Mouse (Mus musculus): ENCODE measurements around the gene Chp1. TPM values are rescaled to one million over a fixed set of nuclear protein-coding genes. Genes with fewer than 3 reads are reported as not detected.
"Not testable (repeated sequence)": the region's sequence is repeated elsewhere in the genome, so short reads cannot be mapped to it uniquely, and the experiment has no call there.

Chp1 gene
- polyA plus RNA-seq, 1 experiment from 2014 or later = 63.0 TPM

DNA sequence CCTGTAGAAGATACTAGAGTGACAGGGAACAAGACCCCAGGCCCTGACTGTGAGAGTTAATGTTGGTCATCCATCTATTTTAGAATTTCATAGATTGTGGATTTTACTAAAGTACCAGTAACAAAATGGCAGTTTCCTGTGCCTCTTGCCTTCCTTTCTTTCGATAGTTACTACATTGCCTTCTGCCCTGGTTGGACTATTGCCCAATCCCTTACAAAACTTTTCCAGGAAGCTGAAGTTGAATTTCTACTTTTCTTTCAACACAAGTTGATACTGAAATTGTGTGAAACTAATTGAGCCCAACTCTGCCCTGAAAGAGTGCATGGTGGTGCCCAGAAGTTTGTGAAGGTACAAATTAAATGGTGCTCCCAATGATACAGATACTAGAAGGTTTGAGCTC is 25.0 kb downstream of the Chp1 start:
- no peak overlapping the region for H3K9ac ChIP-seq
- peaks cover 23% of the 10 kb centered on the region for H3K36me3 ChIP-seq
- no peaks in the 10 kb centered on the region for H3K4me1 ChIP-seq
- no peak overlapping the region for H3K4me3 ChIP-seq
- WGBS = 93% methylated on average over 1 of the region's 1 CpGs
- no peaks in the 10 kb centered on the region for H3K27me3 ChIP-seq
- ATAC-seq (ENCODE audit: low FRiP score, low read depth) = no peak
- no peak overlapping the region for H3K4me2 ChIP-seq (replicated peaks)
- no peak overlapping the region for H3K27ac ChIP-seq
- H3K9me3 ChIP-seq = no peaks in the 10 kb centered on the region

DNA sequence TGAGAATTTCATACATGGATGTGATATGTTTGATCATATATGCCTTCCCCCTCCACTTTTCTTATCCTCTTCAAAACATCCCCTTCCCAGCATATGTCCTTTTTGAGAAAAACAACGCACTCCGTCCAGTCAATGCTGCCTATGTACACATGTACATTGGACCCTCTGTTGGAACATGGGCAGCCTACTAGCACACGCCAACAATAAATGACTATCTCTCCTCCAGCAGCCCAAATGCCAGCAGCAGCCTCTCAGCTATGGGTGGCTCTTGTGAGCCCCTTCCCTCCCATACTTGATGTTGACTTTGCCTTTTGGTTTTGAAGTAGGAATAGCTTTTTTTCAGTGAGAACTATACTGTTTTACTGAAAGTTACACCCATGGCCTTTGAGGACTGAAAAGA is 34.1 kb downstream of the Chp1 start:
- no peak overlapping the region for H3K9ac ChIP-seq
- 91% methylated on average over 3 of the region's 3 CpGs for WGBS
- ATAC-seq (ENCODE audit: low FRiP score, low read depth) = no peak
- peaks cover 20% of the 10 kb centered on the region for H3K36me3 ChIP-seq
- no peak overlapping the region for H3K4me3 ChIP-seq
- H3K4me1 ChIP-seq = no peaks in the 10 kb centered on the region
- H3K9me3 ChIP-seq = no peaks in the 10 kb centered on the region
- H3K27ac ChIP-seq = no peak overlapping the region
- no peak overlapping the region for H3K4me2 ChIP-seq (replicated peaks)
- no peaks in the 10 kb centered on the region for H3K27me3 ChIP-seq

DNA sequence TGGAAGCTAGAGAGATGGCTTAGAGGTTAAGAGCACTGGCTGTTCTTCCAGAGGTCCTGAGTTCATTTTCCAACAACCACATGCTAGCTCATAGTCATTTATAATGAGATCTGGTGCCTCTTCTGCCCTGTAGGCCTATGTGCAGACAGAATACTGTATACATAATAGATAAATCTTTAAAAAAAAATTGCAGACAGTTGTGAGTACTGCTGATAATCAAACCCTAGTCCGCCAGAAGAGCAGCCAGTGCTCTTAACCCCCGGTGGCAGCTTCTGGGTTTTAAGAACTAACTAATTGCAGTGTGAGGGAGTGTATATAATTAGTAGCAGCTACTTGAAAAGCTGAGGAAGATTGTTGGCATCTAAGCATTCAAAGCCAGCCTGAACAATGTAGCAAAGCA is 35.9 kb downstream of the Chp1 start:
- WGBS = 33% methylated on average over 2 of the region's 2 CpGs
- Histone ChIP-seq H3K9me3 (no peaks in the 10 kb centered on the region), H3K36me3 (peaks cover 24% of the 10 kb centered on the region), H3K4me3 (no peak overlapping the region), H3K4me1 (no peaks in the 10 kb centered on the region), H3K9ac (no peak overlapping the region), H3K4me2 (replicated peaks) (no peak overlapping the region), H3K27me3 (no peaks in the 10 kb centered on the region), H3K27ac (no peak overlapping the region)
- ATAC-seq (ENCODE audit: low FRiP score, low read depth) = no peak

DNA sequence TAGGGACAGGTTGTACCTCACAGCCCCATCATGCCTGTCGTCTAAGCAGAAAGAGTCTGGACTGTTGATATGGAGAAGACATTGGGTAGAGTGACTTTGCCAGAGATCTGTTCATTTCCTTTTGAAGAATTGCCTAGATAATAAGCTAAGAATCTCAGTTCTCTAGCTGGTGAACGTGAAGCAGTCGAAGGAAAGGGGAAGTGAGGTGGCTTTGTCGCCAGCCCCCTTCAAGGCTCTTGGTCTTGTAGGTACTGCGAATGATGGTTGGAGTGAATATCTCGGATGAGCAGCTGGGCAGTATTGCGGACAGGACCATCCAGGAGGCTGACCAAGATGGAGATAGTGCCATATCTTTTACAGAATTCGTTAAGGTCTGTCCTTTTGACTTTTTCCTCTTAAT is 36.8 kb downstream of the Chp1 start:
- ATAC-seq (ENCODE audit: low FRiP score, low read depth) = no peak
- H3K4me3 ChIP-seq = no peak overlapping the region
- H3K36me3 ChIP-seq = peaks cover 20% of the 10 kb centered on the region
- no peaks in the 10 kb centered on the region for H3K27me3 ChIP-seq
- no peak overlapping the region for H3K27ac ChIP-seq
- H3K4me1 ChIP-seq = no peaks in the 10 kb centered on the region
- 73% methylated on average over 8 of the region's 8 CpGs for WGBS
- no peak overlapping the region for H3K9ac ChIP-seq
- H3K4me2 ChIP-seq (replicated peaks) = no peak overlapping the region
- H3K9me3 ChIP-seq = no peaks in the 10 kb centered on the region

DNA sequence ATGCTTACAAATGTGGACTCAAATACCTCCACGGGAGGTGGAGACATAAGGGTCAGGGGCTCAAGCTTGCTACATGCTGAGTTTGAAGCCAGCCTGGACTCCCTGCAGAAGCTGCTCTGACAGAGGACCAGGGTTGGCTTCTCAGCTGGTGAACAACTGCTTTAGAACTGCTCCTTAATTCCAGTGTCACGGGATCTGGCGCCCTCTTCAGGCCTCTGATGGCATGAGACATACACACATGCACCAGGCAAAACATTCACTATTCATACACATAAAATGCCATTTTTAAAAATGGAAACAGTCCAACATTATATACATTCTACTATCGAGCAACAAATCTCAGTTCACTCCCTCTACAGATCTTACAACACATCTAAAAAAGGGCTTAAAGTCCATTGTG is 39.9 kb downstream of the Chp1 start:
- H3K27ac ChIP-seq = no peak overlapping the region
- H3K9ac ChIP-seq = no peak overlapping the region
- H3K36me3 ChIP-seq = peaks cover 22% of the 10 kb centered on the region
- no peaks in the 10 kb centered on the region for H3K4me1 ChIP-seq
- ATAC-seq (ENCODE audit: low FRiP score, low read depth) = no peak
- H3K4me3 ChIP-seq = no peak overlapping the region
- 18% methylated on average over 4 of the region's 4 CpGs for WGBS
- H3K27me3 ChIP-seq = no peaks in the 10 kb centered on the region
- no peaks in the 10 kb centered on the region for H3K9me3 ChIP-seq
- no peak overlapping the region for H3K4me2 ChIP-seq (replicated peaks)

DNA sequence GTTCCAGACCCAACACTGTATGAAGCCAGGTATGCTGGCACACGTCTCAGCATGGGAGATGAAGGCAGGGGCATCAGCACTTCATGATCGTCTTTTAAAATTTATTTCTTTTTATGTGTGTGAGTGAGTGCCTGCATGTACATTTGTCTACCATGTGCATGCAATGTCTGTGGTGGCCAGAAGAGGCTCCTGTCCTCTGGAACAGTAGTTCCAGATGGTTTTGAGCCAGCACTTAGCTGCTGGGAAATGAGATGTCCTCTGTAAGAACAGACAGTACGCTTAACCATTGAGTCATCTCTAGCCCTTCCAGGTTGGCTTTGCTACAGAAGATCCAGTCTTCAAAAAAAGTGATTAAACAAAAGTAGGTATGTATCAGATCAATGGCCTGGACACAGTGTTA is 43.8 kb downstream of the Chp1 start:
- no peaks in the 10 kb centered on the region for H3K9me3 ChIP-seq
- H3K9ac ChIP-seq = no peak overlapping the region
- ATAC-seq (ENCODE audit: low FRiP score, low read depth) = no peak
- no peaks in the 10 kb centered on the region for H3K27me3 ChIP-seq
- 90% methylated on average over 3 of the region's 3 CpGs for WGBS
- H3K36me3 ChIP-seq = peaks cover 16% of the 10 kb centered on the region
- H3K27ac ChIP-seq = no peak overlapping the region
- no peak overlapping the region for H3K4me3 ChIP-seq
- peaks cover 14% of the 10 kb centered on the region for H3K4me1 ChIP-seq
- no peak overlapping the region for H3K4me2 ChIP-seq (replicated peaks)

DNA sequence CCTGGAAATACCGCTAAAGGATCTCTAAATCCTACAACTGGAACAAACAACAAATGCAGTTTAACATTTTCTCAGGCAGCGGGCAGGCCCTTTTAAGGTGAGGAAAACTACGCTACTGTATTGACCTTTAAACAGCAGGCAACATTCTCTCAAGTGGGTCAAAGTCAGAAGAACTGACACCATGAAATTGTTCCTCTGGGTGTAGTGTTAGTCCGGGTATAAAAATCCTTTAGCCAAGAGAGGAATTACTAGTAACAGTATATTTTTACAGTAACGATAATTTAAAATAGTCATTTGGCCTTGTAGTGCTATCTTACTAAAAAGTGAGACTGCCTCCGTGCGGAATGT is 46.2 kb downstream of the Chp1 start:
- Histone ChIP-seq H3K9ac (peak overlapping the region; percentile 43; the same call in 1 of the 2 replicates), H3K27me3 (no peaks in the 10 kb centered on the region), H3K9me3 (no peaks in the 10 kb centered on the region), H3K4me2 (replicated peaks) (peak overlapping the region; percentile 76), H3K4me1 (peaks cover 16% of the 10 kb centered on the region), H3K36me3 (peaks cover 33% of the 10 kb centered on the region), H3K27ac (peak overlapping the region; percentile 76), H3K4me3 (peak overlapping the region; percentile 98)
- peak; percentile 12 for ATAC-seq (ENCODE audit: low FRiP score, low read depth)
- 9% methylated on average over 7 of the region's 7 CpGs for WGBS

DNA sequence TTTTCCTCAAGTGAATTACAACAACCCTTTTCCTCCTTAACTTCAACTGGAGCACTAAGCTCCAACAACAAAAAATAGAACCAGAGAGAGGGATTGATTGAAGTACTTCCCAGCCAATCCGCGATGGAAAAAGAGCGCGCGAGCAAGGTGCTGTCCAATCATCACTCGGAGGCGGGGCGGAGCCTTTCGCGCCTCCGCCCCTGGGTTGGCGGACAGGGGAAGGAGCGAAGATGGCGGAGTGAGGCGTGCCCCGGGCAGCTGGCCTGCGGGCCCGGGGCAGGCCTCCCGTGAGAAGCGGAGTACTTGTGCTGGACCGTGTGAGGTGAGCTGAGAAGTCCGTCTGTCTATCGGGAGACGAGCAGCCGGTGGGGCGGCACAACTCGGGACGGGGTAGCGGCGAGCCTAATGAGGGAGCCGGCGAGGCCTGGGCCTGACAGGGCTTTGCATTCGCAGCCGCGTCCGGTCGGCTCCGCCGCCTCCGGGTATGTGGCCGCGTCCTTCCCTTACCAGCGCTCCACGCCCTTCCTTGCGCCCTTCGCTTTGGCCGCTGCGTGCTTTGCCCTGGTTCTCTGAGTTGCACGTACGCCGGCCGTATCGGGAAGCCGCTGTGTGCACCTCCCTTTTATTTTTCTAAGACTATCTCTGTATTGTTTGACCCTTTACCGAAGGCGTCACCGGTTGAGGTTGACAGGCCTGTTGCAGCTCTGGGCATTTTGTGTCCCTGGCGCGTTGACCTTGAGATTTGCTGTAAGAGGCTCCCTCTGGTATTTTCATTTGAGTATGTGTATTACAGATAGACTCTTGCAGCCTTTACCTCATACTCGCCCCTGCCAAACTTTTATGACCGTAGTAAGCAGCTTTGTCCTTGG is 46.9 kb downstream of the Chp1 start:
- H3K9me3 ChIP-seq = no peaks in the 10 kb centered on the region
- peaks cover 16% of the 10 kb centered on the region for H3K4me1 ChIP-seq
- peak overlapping the region; percentile 97 for H3K9ac ChIP-seq
- ATAC-seq (ENCODE audit: low FRiP score, low read depth) = peak; percentile 97
- H3K4me3 ChIP-seq = peak overlapping the region; percentile 98
- H3K36me3 ChIP-seq = peaks cover 39% of the 10 kb centered on the region
- H3K4me2 ChIP-seq (replicated peaks) = peak overlapping the region; percentile 76
- under 1% methylated on average over 61 of the region's 61 CpGs for WGBS
- H3K27me3 ChIP-seq = no peaks in the 10 kb centered on the region
- peak overlapping the region; percentile 89 for H3K27ac ChIP-seq

DNA sequence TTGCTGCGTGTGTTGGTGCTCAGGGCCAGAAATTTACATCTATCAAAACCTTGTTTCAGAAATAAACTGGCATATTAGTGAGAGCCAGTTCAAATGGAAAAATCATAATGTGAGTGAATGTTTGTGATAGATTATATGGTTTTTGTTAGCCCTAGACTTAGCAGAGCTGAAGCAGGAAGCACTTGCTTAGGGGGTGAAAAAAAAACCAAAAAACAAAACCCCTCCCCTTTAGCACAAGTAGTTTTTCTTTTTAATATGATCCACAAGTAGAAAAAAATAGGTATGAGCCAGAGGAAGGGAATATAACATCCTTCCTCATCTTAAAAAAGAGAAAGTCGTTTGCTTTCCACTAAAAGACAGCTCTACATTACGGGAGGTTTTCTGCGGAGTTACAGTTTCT is 47.8 kb downstream of the Chp1 start:
- peak overlapping the region; percentile 97 for H3K9ac ChIP-seq
- H3K27ac ChIP-seq = no peak overlapping the region
- peak overlapping the region; percentile 98 for H3K4me3 ChIP-seq
- peaks cover 46% of the 10 kb centered on the region for H3K36me3 ChIP-seq
- peaks cover 16% of the 10 kb centered on the region for H3K4me1 ChIP-seq
- no peak for ATAC-seq (ENCODE audit: low FRiP score, low read depth)
- no peaks in the 10 kb centered on the region for H3K9me3 ChIP-seq
- 37% methylated on average over 4 of the region's 4 CpGs for WGBS
- H3K4me2 ChIP-seq (replicated peaks) = peak overlapping the region; percentile 76
- no peaks in the 10 kb centered on the region for H3K27me3 ChIP-seq

DNA sequence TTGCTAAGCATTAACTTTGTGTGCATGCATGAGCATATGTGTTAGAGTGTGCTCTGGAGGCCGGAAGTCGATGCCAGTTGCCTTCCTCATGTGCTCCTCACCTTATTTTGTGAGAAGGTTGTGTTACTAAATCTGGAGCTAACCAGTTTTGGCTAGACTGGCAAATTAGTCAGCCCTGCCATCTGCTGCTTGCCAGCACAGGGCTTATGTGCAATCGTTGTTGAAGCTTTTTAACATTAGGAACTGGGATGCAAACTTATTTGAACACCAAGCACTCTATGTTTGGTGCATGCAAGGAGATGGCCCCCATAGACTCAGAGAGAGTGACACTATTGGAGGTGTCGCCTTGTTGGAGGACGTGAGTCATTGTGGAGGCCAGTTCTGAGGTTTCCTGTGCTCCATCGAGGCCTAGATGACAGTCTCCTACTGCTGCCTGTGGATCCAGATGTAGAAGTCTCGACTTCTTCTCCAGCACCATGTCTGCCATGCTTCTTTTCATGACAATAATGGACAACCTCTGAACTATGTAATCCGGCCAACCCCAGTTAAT is 49.4 kb downstream of the Chp1 start:
- Histone ChIP-seq H3K9me3 (no peaks in the 10 kb centered on the region), H3K4me2 (replicated peaks) (no peak overlapping the region), H3K27me3 (no peaks in the 10 kb centered on the region), H3K4me3 (no peak overlapping the region), H3K27ac (no peak overlapping the region), H3K9ac (no peak overlapping the region), H3K36me3 (peaks cover 48% of the 10 kb centered on the region), H3K4me1 (peaks cover 16% of the 10 kb centered on the region)
- 88% methylated on average over 8 of the region's 8 CpGs for WGBS
- no peak for ATAC-seq (ENCODE audit: low FRiP score, low read depth)

DNA sequence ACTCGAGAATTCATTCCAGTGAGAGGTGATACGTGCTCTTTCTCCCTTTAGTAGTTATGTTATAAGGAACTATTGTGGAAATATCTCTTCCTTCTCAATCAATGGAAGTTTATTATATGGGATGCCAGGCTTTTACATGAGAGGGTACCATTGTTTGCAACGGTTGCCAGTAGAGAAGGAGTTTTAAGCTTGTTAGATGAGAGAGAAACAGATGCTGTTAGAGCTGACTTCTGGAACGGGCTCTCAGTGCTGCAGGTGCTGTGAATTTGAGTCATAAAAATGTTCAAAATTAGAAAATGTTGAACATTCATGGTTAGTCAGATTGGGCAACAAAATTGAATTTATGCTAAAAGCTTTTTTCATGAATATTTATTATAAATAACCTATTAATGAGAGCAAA is 53.5 kb downstream of the Chp1 start:
- no peaks in the 10 kb centered on the region for H3K27me3 ChIP-seq
- 82% methylated on average over 4 of the region's 4 CpGs for WGBS
- H3K9me3 ChIP-seq = no peaks in the 10 kb centered on the region
- peaks cover 4% of the 10 kb centered on the region; the same call in 1 of the 2 replicates for H3K4me1 ChIP-seq
- no peak overlapping the region for H3K27ac ChIP-seq
- H3K9ac ChIP-seq = no peak overlapping the region
- ATAC-seq (ENCODE audit: low FRiP score, low read depth) = no peak
- H3K4me2 ChIP-seq (replicated peaks) = no peak overlapping the region
- peaks cover 77% of the 10 kb centered on the region for H3K36me3 ChIP-seq
- H3K4me3 ChIP-seq = no peak overlapping the region

DNA sequence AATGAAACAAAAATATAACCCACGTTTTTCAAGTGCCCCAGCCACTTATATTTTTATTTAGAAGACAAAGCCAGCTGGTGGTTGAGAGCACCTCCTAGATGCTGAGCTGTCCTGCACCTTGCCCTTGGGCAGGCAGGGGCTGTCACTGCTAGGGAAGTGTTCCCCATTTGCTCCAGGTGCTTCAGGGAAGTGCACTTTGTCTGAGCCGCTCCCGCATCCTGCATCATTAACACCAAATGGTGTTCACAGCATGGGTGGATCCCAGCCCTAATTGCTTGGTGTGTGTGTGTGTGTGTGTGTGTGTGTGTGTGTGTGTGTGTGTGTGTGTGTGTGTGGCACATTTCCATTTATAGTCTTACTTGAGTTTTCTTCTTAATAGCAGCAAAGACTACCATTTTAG is 54.1 kb downstream of the Chp1 start:
- not testable (repeated sequence) for H3K4me1 ChIP-seq; H3K27ac ChIP-seq; H3K4me3 ChIP-seq; H3K4me2 ChIP-seq (replicated peaks); H3K9ac ChIP-seq; ATAC-seq (ENCODE audit: low FRiP score, low read depth); H3K27me3 ChIP-seq; H3K9me3 ChIP-seq
- peaks cover 78% of the 10 kb centered on the region for H3K36me3 ChIP-seq
- WGBS = 62% methylated on average over 3 of the region's 3 CpGs

DNA sequence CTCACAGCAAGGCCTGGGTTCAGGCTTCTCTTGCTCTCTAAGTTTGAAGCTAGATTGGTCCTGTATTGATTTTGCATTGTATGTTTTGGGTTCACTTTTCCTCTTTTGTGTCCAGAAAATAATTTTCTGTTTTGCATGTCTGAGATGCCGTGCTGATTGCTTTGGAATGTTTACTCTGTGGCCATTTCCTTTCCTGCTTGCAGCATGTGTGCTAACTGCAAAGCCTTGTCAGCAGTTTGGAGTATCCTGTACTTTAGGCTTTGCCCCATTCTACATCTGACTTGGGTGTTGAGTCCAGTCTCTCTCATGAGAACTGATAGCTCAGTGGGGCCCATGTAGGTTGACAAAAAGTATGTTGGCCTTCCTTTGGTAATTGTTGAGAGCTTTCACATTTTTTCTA is 55.0 kb downstream of the Chp1 start:
- H3K27ac ChIP-seq = no peak overlapping the region
- H3K4me3 ChIP-seq = no peak overlapping the region
- H3K9me3 ChIP-seq = no peaks in the 10 kb centered on the region
- no peaks in the 10 kb centered on the region for H3K27me3 ChIP-seq
- no peak overlapping the region for H3K9ac ChIP-seq
- H3K4me2 ChIP-seq (replicated peaks) = no peak overlapping the region
- 82% methylated on average over 1 of the region's 1 CpGs for WGBS
- H3K36me3 ChIP-seq = peaks cover 78% of the 10 kb centered on the region
- no peaks in the 10 kb centered on the region for H3K4me1 ChIP-seq
- ATAC-seq (ENCODE audit: low FRiP score, low read depth) = no peak
